Mouse (Mus musculus) lung, adult 2 months (tissue): Measurements from ENCODE around the gene Carmil3.

ENCODE experiments used
- CTCF ChIP-seq: fragments of 200-500 bp; IDR thresholded peaks from 2 replicates; pipeline ENCODE4 v1.5.1; 2011; ENCODE audit warnings: mild to moderate bottlenecking, low read length, control low read depth; ENCODE audit not compliant: insufficient read depth
- POLR2A ChIP-seq: fragments of 200-500 bp; IDR thresholded peaks from 2 replicates; pipeline ENCODE4 v1.6.1; 2011; ENCODE audit warnings: low read depth, mild to moderate bottlenecking, control low read depth, low read length, borderline replicate concordance; ENCODE audit errors: extremely low read depth

DNA sequence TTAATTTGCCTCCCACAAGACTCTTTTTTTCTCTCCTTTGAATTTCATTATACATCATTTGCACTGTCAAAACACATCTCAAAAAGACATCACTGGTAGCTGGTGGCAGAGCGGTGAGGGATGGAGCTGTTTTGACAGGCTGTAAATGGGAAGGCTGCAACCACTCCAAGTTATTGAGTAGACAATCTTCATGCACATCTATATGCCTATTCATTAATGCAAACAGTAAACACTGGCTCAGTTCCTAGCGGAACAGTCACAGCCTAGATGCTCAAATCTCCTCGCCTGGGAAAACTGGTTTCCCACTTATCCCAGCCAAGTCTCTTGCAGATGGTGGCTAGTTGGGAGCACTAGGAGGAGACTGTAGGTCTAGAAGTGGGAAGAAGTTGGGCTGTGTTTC is 31.7 kb upstream of the Carmil3 start:
- TF ChIP-seq CTCF, result no peak
- no peak for TF ChIP-seq POLR2A
